Mouse (Mus musculus): ENCODE data around the gene Efcab8.
"Not testable (repeated sequence)": the region's sequence is repeated elsewhere in the genome, so short reads cannot be mapped to it uniquely, and the experiment has no call there.

The Efcab8 gene

DNA sequence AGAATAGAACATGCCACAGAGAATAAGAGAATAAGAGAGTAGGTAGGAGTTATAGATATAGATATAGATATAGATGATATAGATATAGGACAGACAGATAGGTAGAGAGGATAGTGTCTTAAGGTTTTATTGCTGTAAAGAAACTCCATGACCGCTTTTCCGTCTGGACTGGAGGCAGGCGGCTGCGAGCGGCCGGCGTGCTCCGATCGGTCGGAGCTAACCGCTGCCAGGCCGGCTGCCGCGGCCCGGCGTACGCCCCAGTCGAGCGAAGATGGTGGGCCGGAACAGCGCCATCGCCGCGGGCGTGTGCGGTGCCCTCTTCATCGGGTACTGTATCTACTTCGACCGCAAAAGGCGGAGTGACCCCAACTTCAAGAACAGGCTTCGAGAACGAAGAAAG lies 46.2 kb downstream of the Efcab8 start:
- DNase-seq (ENCODE audit: low spot score) = not testable (repeated sequence)

- no peak for DNase-seq (ENCODE audit: low spot score)
Observed at GRCm38 (mm10) chr2:153827171-153827830, 47.6 kb downstream of the Efcab8 start.

DNA sequence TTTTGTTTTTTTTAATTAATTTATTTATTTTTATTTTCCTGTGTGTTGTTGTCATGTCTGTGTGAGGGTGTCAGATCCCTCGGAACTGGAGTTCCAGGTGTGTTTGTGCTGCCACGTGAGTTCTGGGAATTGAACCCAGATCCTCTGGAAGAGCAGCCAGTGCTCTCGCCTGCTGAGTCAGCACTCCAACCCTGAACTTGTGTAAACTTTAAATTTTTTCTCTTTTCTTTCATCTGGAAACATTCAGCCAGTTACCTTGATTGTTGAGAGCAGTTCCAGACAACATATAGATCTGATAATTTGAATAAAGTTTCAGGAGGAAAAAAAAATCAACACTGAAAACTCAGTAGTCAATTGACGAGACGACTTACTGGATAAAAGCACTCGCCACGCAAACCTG lies 49.0 kb downstream of the Efcab8 start:
- DNase-seq (ENCODE audit: low spot score) = no peak

DNA sequence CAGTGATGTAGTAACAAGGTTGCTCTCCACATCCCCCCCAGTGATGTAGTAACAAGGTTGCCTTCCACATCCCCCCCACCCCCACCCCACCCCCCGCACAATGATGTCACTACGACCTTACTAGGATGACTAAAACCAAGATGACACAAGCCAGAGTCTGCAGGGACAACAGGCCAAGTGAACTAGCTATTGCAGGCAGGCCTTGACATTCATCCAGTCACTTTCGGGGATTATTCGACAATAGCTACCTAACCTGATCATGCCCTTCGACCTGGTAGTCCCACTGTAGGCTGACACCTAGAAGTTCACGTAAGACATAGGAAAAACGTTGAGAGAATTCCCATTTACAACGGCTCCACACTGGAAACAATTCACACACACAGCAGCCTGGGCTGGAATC lies 53.6 kb downstream of the Efcab8 start:
- DNase-seq (ENCODE audit: low spot score) = no peak

DNA sequence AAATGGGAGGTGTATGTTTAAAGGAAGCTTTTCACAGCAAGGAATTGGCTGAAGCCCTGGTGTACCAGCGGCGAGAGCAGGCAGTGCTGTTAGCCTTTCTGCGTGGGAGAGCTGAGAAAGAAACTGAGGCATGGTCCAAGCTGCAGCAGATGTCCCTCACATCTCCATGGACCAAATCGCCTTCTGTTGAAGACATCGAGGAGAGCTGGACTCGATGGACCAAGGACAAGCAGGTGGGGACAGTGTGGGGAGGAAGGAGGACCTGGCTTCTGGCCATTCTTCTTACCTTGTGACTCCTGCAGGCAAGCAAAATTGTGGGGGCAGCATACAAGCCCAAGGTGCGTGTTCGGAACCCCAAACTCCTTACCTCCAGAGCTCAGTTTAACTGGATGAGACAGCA lies 63.1 kb downstream of the Efcab8 start:
- no peak for DNase-seq (ENCODE audit: low spot score)

GRCm38 (mm10) chr2:153848389-153848788 lies 68.7 kb downstream of the Efcab8 start:
- DNase-seq (ENCODE audit: low spot score) = no peak

GRCm38 (mm10) chr2:153850351-153851029 lies 70.8 kb downstream of the Efcab8 start:
- no peak for DNase-seq (ENCODE audit: low spot score)

DNA sequence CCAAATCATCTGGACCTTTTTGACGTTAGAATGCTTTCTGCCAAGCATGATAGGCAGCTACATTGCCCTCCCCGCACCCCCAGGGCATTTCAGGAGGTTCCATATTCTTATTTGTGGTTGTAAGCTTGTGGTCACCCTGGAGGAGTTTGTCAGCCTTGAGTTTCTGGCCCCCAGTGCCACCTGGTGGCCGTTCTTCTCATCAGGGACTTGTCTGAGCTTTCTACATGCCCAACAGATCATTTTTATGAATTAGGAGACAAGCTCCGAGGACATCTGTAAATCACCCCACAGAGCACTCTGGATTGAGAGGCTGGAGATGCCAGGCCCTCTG lies 71.3 kb downstream of the Efcab8 start:
- DNase-seq (ENCODE audit: low spot score) = no peak

GRCm38 (mm10) chr2:153853544-153853943 lies 73.8 kb downstream of the Efcab8 start:
- DNase-seq (ENCODE audit: low spot score) = no peak

- no peak for DNase-seq (ENCODE audit: low spot score)
Observed at GRCm38 (mm10) chr2:153859581-153859980, 79.8 kb downstream of the Efcab8 start.

GRCm38 (mm10) chr2:153860315-153860714 lies 80.6 kb downstream of the Efcab8 start:
- no peak for DNase-seq (ENCODE audit: low spot score)

DNA sequence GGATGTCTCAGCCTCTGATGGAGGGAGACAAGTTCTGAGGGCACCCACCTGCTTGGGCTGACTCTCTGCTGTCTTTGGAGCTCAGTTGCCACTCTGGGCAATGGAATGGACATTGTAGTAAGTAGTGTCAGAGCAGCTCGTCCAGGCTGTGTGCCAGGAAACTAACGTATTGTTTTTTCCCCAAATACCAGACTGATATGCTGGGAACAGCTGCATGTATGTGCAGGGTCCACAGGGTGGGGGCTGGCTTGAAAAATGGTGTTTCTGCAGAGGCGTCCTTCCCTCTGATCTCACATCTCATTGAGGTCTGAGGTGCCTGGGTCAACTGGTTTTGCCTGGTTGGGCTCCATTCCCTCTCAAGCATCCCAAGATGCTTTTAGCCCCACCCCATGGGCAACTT lies 81.0 kb downstream of the Efcab8 start:
- DNase-seq (ENCODE audit: low spot score) = no peak

- no peak for DNase-seq (ENCODE audit: low spot score)
Observed at GRCm38 (mm10) chr2:153861960-153862359, 82.2 kb downstream of the Efcab8 start.

- DNase-seq (ENCODE audit: low spot score) = no peak
Observed at GRCm38 (mm10) chr2:153870984-153871383, 91.3 kb downstream of the Efcab8 start, which contains the start of gene Sun5. Gene Sun5 (minus strand): TSS chr2:153871084.

- DNase-seq (ENCODE audit: low spot score) = no peak
Observed at GRCm38 (mm10) chr2:153874745-153875144, 95.0 kb downstream of the Efcab8 start, which contains the start of gene Bpifb2. Gene Bpifb2 (plus strand): TSS chr2:153875045.
